Mouse (Mus musculus) embryo, embryonic 11.5 days (tissue): ENCODE data around the gene Zfp85.
"Not testable (repeated sequence)": the region's sequence is repeated elsewhere in the genome, so short reads cannot be mapped to it uniquely, and the experiment has no call there.

Experiments used
- DNase-seq: peaks from one replicate; pipeline ENCODE4 v3.0.0-alpha.2; 2012; ENCODE audit warnings: low read depth, low spot score

The Zfp85 gene

GRCm38 (mm10) chr13:67754333-67755306 is at the start of gene Zfp85:
Gene Zfp85, minus strand, starts transcription at chr13:67755228.
- peak; percentile 40 for DNase-seq

- not testable (repeated sequence) for DNase-seq
These were observed 44.1 kb upstream of the Zfp85 start for GRCm38 (mm10) chr13:67799151-67799550.

- no peak for DNase-seq
These were observed 43.6 kb upstream of the Zfp85 start for GRCm38 (mm10) chr13:67798618-67799017.

GRCm38 (mm10) chr13:67791921-67792455 is 37.0 kb upstream of the Zfp85 start:
- no peak for DNase-seq

DNA sequence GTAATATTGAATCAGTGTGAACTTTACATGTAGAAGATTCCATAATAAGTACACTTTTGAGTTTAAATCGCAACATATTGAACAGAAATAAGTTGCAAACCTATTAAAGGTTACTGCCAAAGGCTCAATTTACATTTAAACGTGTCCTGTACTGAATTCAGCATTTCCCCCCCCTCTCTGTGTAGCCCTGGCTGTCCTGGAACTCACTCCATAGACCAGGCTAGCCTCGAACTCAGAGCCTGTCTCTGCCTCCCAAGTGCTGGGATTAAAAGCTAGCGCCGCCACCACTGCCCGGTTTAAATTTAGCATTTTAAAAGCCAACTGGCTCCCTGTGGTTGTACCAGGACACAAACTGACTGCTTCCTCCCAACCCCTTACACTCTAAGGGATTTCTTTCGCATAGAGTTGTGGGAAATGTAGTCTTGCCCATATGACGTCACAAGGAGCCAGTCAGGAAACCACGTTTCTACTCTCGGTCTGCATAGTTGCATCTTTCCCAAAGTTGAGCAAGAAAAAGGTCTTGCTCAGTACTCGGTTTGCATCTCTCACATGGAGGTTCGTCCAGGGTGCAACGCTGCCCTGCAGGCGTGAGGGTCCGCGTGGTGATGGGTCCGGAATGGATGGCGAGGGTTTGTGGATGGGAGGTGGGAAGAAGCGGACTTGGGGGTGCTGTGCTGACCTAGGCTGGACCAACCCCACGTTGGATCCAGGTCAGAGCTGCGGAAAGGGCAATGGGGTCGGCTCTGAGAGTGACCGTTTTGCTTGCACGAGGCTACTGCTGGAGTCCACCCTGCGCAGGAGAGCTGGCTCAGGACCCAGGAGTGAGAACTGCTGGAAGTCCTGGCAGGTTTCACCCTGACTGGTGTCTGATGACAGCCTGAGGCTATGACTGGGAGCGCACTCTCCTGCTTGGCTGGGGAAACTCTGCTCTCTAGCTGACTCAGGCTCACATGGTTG is 24.5 kb upstream of the Zfp85 start, which contains the start of gene Zfp493:
Zfp493 (plus strand) TSS at position 429 of the 957 bp plus-strand sequence.
- DNase-seq = peak; percentile 61

GRCm38 (mm10) chr13:67763031-67763768 is 8.2 kb upstream of the Zfp85 start:
- no peak for DNase-seq

DNA sequence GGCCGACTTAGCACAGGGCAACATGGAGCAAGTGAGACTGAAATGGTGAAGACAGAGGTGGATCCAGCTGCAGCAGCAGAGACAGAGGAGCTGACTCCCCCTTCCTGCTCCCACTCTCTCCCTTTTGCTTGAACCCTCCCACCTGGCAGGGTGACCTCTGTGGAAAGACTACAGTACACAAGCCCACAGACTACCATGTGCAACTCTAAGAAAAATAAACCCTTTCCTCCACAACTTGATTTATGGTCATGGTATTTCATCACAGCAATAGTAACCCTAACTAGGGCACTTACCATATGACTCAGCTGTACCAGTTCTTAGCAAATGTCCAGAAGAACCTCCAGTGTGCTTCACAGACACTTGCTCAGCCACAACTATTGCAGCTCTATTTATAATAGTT is 4.9 kb upstream of the Zfp85 start:
- no peak for DNase-seq

- no peak for DNase-seq
These were observed 733 bp upstream of the Zfp85 start for GRCm38 (mm10) chr13:67755761-67756160.

- no peak for DNase-seq
These were observed 11.1 kb downstream of the Zfp85 start for GRCm38 (mm10) chr13:67743896-67744295.

DNA sequence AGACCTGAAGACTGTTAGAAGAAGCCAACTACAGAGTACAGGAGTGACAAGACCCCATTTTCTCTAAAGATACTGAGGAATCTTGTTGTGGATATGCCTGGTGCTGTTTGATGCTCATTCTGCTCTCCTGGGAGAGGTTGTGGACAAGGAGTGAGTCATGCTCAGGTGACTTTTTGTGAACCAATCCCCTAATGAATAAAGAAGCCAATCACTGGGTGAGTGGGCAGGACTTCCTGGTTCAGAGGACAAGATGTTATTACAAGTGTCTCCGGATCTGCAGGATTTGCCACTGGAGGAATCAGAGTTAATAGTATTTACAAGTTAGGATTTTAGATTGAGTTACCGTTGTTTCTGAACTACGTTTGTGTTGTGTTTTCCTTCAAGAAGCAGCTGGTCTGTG is 12.1 kb downstream of the Zfp85 start:
- DNase-seq = no peak

GRCm38 (mm10) chr13:67734391-67734790 is 20.6 kb downstream of the Zfp85 start:
- DNase-seq = not testable (repeated sequence)

DNA sequence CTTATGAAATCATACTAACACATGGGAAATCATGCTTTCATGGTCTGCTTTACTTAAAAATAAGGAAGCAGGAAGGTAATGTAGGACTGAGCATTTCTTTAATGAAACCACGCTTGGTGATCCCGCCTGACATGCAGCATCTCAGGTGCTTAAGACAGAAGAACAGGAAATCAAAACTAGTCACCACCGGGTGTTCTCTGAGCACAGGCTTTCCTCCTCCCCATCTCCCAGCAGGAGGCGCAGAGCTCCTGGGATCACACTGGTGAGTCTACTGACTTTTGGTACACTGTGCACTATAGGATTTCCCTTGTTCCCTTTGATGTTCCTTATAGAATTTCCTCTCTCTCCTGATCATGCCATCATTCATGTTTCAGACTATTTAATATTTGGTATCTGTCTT is 25.6 kb downstream of the Zfp85 start:
- DNase-seq = not testable (repeated sequence)

DNA sequence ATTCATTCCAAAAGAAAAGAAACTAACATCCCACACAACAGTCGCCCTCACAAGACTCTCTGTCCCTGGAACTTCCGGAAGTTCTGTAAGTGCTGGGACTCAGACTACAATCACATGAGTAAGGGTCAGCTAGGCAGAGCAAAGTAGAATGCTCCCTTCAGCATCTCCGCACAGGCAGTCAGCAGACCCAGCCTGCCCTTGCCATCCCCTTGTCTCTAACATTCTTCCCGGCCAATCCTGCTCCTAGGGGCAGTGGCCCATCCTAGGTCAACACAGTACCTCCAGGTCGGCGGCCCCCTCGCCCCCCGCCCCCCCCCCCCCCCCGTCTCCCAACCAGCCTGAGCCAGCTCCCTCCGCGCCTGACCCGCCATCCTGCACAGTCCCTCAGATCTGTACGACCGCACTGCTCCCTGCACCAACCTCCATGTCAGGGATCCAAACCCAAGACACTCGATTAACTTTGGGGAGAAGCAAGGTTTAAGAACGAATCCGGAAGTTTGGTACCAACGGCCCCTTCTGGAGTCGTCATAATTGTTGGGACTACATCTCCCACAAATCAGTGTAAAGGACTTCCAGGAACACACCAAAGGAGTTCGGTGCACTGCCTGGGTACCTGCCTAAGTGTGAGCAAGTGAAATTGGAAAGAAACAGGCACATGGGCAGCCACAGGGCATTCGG is 26.2 kb downstream of the Zfp85 start, which contains the start of gene Zfp65:
Zfp65 (minus strand) TSS at position 533 of the 678 bp plus-strand sequence.
- peak; percentile 29 for DNase-seq

DNA sequence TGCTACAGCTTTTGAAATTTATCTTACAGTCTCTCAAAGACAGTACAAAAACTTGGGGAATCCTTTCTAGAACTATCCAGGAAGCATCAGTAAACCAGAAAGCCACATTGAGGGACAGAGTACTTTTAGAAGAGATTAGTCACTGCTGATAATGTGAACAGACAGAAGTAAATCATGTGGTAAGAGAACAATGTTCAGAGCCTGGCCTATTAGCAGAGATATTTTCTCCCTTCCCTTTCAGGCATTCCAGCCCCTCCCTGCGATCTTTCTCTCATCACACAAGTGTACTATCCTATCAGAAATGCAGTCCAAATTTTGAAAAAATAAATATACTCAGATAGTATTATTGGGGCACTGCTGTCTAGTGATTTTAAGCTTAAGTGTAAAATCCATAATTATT is 26.9 kb downstream of the Zfp85 start:
- no peak for DNase-seq

DNA sequence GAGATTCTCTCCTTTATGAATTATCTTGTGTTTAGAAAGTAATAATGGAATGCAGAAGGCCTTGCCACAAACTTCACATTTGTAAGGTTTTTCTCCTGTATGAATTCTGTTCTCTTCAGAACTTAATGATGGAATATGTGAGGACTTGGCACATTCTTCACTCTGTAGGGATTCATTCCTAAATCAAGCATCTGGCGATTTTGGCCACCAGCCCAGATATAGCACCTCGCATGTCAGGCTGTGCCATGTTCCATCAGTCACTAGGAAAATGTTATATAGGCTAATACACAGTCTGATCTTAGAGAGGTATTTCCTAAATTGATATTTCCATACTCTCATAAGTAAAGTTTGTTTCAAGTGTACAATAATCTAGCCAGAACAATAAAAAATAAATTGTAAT is 29.7 kb downstream of the Zfp85 start:
- not testable (repeated sequence) for DNase-seq

DNA sequence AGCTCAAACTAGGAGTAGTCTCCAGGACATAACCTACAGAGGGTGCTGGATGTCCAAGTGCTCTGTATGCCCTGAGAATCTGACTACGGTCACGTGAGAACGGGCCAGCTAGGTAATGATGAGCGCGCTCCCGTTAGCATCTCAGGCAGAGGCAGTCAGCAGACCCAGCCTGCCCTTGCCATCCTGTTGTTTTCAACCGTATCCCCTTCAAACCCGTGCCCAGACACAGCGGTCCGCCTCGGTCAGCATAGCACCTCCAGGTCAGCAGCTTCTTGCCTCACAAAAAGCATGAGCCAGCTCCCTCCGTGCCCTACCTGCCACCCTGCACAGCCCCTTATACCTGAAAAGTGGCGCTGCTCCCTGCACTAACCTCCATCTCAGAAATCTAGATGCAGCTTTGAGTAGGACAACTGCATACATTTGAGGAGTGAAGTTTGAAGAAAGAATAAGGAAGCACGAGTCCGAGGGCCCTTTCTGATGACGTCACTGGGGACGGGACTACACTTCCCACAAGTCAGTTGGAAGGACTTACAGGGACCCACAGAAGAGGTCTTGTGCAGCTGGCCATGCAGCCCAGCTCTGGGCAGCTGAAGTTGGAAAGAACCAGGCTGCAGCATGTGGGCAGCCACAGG is 31.1 kb downstream of the Zfp85 start:
- peak; percentile 80 for DNase-seq
